Mouse (Mus musculus) midbrain, embryonic 16.5 days (tissue): Measurements from ENCODE around the gene Sin3b. TPM values are rescaled to one million over a fixed set of nuclear protein-coding genes. Genes with fewer than 3 reads are reported as not detected.

Experiments
- ATAC-seq: fragments of 200-750 bp; cut with Nextera tagmentation; 2 replicates; pipeline ENCODE4 v1.8.0; 2017; ENCODE audit warnings: moderate TSS enrichment
- H3K27ac ChIP-seq: fragments of 300-500 bp; sonication (generic); 2 replicates; pipeline ENCODE4 v1.5.1; 2014; ENCODE audit warnings: mild to moderate bottlenecking, low read length, mixed read lengths
- H3K27me3 ChIP-seq: fragments of 300-500 bp; sonication (generic); 2 replicates; pipeline ENCODE4 v1.6.1; 2014; ENCODE audit warnings: low read depth, low read length, mixed read lengths; ENCODE audit not compliant: control insufficient read depth, insufficient read depth
- H3K36me3 ChIP-seq: fragments of 300-500 bp; sonication (generic); 2 replicates; pipeline ENCODE4 v1.6.1; 2014; ENCODE audit warnings: mild to moderate bottlenecking, low read length, moderate library complexity, mixed read lengths; ENCODE audit not compliant: control insufficient read depth, insufficient read depth
- H3K4me1 ChIP-seq: fragments of 300-500 bp; sonication (generic); 2 replicates; pipeline ENCODE4 v1.6.1; 2014; ENCODE audit warnings: mild to moderate bottlenecking, low read length, mixed read lengths; ENCODE audit not compliant: control insufficient read depth, insufficient read depth
- H3K4me2 ChIP-seq: fragments of 300-500 bp; sonication (generic); 2 replicates; pipeline ENCODE4 v1.6.1; 2014; ENCODE audit warnings: mild to moderate bottlenecking, low read length, mixed read lengths
- H3K4me3 ChIP-seq: fragments of 300-500 bp; sonication (generic); 2 replicates; pipeline ENCODE4 v1.5.1; 2014; ENCODE audit warnings: low read depth, mild to moderate bottlenecking, low read length, moderate library complexity, mixed read lengths
- H3K9ac ChIP-seq: fragments of 300-500 bp; sonication (generic); 2 replicates; pipeline ENCODE4 v1.6.1; 2014; ENCODE audit warnings: low read depth, low read length, mixed read lengths
- H3K9me3 ChIP-seq: fragments of 300-500 bp; sonication (generic); replicated peaks from 2 replicates; pipeline ENCODE4 v1.6.1; 2014; ENCODE audit warnings: mild to moderate bottlenecking, low read length, mixed read lengths; ENCODE audit not compliant: control insufficient read depth, poor library complexity, severe bottlenecking
- WGBS: fragments of 180-500 bp; shearing (Covaris S2); extraction: QIAGEN DNeasy Blood & Tissue Kit; methylation state at CpG from one replicate; pipeline ENCODE4 v1.1.7; 2014; 5-methylcytosine and 5-hydroxymethylcytosine counted together
- polyA plus RNA-seq: library from polyadenylated mRNA; unstranded; fragments of >200 nt; fragmentation: Nextera tagmentation; extraction: Ambion mirVana; gene quantifications from 2 replicates; pipeline ENCODE4 v1.2.1, GENCODE M21; 2015

Sin3b gene
- polyA plus RNA-seq, 1 experiment from 2014 or later, result 175 TPM

DNA sequence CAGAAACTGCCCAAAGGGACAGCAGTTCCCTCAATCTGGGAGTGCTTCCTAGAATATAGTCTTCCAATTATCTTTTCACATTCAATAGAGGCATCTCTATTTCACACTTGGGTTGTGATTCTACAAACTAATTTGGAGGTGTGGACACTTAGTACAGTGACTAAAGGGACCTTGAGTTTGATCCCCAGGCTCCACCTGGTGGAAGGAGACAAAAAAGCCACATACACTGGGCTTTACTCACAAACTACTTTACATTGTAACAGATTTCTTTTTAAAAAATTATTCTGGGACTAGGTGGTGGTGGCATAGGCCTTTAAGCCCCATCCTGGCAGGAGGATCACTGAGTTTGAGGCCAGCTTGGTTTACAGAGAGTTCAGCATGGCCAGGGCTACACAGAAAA, 35.2 kb downstream of the Sin3b start:
- ATAC-seq, result no peak
- no peak overlapping the region for H3K9ac ChIP-seq
- H3K27ac ChIP-seq, result no peak overlapping the region
- H3K9me3 ChIP-seq, result no peaks in the 10 kb centered on the region
- H3K27me3 ChIP-seq, result no peaks in the 10 kb centered on the region
- H3K4me2 ChIP-seq, result no peak overlapping the region
- H3K36me3 ChIP-seq, result peaks cover 44% of the 10 kb centered on the region
- no peak overlapping the region for H3K4me3 ChIP-seq
- no peaks in the 10 kb centered on the region for H3K4me1 ChIP-seq

DNA sequence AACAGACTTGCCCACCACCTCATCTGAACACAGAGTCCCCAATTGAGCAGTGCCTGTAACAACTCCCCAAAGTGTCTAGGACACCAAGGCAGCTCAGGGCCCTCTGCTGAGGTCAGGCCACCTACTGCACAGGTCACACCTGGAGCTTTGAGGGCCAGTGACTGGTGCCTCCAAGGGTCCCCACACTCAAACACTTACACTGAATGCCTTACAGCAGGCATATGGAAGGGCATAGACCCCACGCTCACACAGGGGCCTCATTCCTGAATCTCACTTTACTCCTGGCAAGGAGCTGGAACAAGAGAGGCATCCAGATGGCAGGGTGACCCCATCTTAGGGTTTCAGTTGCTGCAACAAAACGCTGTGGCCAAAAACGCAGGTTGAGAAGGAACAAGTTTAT, 37.1 kb downstream of the Sin3b start:
- Histone ChIP-seq H3K4me3 (no peak overlapping the region), H3K9me3 (no peaks in the 10 kb centered on the region), H3K36me3 (peaks cover 31% of the 10 kb centered on the region), H3K4me2 (no peak overlapping the region), H3K27ac (no peak overlapping the region), H3K4me1 (no peaks in the 10 kb centered on the region), H3K9ac (no peak overlapping the region), H3K27me3 (peaks cover 4% of the 10 kb centered on the region; the same call in 1 of the 2 replicates)
- no peak for ATAC-seq
- 96% methylated on average over 3 of the region's 3 CpGs for WGBS

DNA sequence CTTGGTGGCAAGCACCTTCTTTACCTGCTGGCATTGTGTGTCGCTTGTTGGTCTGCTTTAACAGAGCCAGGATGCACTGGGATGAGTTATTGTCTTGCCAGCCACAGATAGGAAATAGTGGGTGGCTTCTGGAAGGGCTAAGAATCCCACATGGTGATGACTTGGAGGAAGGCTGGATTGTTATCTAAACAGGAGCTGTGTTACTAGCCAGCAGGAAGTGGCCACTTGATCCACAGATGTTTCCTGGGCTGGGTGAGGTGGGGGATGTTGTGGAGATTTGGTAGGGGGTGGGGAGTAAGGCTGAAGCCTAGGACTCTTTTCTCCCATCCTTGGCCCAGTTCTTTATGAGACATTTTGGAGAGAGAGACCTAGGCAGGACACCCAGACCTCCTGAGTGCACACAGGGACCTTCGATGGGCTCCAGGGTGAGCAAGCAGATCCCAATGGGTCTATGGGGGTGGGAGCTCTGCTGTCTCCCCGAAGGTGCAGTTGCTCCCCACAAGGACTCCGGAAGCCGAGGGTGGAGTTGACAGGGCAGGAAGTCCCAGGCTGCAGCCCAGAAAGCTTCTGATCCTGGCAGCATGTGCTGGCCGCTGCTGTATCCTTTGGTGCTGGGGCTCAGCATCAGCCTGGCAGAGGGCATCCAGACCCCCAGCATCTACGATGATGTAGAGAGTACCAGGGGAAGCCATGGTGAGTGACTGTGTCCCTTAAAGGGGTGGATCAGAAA, 38.4 kb downstream of the Sin3b start, which contains the start of gene F2rl3:
Gene F2rl3 (plus strand): TSS at position 559 of the 730 bp plus-strand sequence.
- Histone ChIP-seq H3K27ac (no peak within 1 kb of the TSS), H3K9ac (no peak within 1 kb of the TSS), H3K4me2 (no peak within 1 kb of the TSS), H3K9me3 (no peaks in the 10 kb centered on the region), H3K4me1 (no peaks in the 10 kb centered on the region), H3K4me3 (no peak within 1 kb of the TSS), H3K27me3 (peaks cover 4% of the 10 kb centered on the region; the same call in 1 of the 2 replicates), H3K36me3 (peaks cover 23% of the 10 kb centered on the region)
- ATAC-seq, result no peak
- 88% methylated on average over 7 of the region's 7 CpGs for WGBS

DNA sequence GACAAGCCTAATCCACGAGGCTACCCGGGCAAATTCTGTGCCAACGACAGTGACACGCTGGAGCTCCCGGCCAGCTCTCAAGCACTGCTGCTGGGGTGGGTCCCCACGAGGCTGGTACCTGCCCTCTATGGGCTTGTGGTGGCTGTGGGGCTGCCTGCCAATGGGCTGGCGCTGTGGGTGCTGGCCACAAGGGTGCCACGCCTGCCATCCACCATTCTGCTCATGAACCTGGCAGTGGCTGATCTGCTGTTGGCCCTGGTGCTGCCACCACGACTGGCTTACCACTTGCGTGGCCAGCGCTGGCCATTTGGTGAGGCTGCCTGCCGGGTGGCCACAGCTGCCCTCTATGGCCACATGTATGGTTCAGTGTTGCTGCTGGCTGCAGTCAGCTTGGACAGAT, 39.2 kb downstream of the Sin3b start:
- Histone ChIP-seq H3K4me1 (no peaks in the 10 kb centered on the region), H3K27me3 (peaks cover 4% of the 10 kb centered on the region; the same call in 1 of the 2 replicates), H3K9me3 (no peaks in the 10 kb centered on the region), H3K27ac (no peak overlapping the region), H3K4me2 (no peak overlapping the region), H3K4me3 (no peak overlapping the region), H3K9ac (no peak overlapping the region), H3K36me3 (peaks cover 15% of the 10 kb centered on the region)
- 90% methylated on average over 12 of the region's 12 CpGs for WGBS
- ATAC-seq, result no peak

DNA sequence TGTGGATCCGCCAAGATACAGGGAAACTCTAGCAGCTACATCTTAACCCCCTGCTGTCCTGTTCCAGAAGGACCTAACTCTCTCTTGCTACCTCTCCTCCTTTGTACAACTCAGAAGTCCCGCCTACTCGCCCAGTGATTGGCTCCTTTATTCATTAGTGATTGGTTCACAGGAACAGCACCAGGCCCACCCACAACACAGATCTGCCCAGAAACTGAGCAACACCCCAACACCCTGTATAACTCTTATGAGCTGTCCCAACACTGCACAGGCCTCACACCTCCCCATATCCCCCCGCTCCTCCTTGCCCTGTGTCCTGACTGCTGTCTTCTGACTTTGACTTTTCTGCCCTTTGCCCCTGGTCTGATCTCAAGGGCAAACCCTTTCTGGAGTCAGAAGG, 42.6 kb downstream of the Sin3b start:
- Histone ChIP-seq H3K9me3 (no peaks in the 10 kb centered on the region), H3K27ac (no peak overlapping the region), H3K9ac (no peak overlapping the region), H3K4me3 (no peak overlapping the region), H3K4me2 (no peak overlapping the region), H3K27me3 (peaks cover 4% of the 10 kb centered on the region; the same call in 1 of the 2 replicates), H3K4me1 (no peaks in the 10 kb centered on the region), H3K36me3 (no peaks in the 10 kb centered on the region)
- no peak for ATAC-seq
- WGBS, result 68% methylated on average over 4 of the region's 4 CpGs

DNA sequence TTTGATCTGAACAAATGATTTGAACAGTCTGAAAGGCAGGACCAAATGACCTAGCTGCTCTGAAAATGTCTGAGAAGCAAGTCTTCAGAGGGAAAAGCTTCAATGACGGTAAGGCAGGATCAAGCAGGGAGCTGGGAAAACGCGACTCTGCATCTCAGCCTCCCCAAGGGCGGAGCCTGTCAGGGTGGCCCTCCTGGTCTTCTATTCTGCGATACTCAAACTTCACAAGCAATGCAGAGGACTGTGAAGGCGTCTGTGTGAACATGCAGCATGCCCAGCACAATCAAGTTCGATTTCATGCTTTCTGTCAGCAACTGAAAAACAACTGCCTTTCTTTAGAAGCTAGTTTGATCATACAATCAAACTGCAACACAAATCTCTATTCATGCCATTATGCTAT, 43.7 kb downstream of the Sin3b start:
- no peak overlapping the region for H3K4me3 ChIP-seq
- WGBS, result 21% methylated on average over 7 of the region's 7 CpGs
- H3K4me1 ChIP-seq, result no peaks in the 10 kb centered on the region
- no peak overlapping the region for H3K9ac ChIP-seq
- H3K9me3 ChIP-seq, result no peaks in the 10 kb centered on the region
- peaks cover 4% of the 10 kb centered on the region; the same call in 1 of the 2 replicates for H3K27me3 ChIP-seq
- H3K36me3 ChIP-seq, result no peaks in the 10 kb centered on the region
- ATAC-seq, result no peak
- no peak overlapping the region for H3K27ac ChIP-seq
- H3K4me2 ChIP-seq, result no peak overlapping the region

DNA sequence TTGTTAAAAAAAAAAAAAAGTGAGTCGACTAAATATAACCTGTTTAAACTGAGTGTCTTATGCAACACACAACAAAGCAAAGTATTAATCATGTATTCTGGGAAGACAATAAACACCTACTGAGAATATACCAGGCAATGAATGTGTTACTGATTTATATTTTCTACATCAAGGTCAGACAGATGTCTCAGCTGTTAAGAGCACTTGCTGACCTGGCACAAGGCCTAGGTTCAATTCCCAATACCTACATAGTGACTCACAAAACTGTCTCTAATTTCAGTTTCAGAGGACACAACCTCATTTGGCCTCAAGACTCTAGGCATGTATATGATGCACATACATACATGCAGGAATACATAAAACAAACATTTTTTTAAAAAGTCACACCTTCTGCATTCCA, 54.7 kb downstream of the Sin3b start:
- 81% methylated on average over 1 of the region's 1 CpGs for WGBS
- Histone ChIP-seq H3K9me3 (no peaks in the 10 kb centered on the region), H3K4me3 (no peak overlapping the region), H3K4me2 (no peak overlapping the region), H3K27ac (no peak overlapping the region), H3K27me3 (no peaks in the 10 kb centered on the region), H3K36me3 (no peaks in the 10 kb centered on the region), H3K4me1 (no peaks in the 10 kb centered on the region), H3K9ac (no peak overlapping the region)
- ATAC-seq, result no peak

DNA sequence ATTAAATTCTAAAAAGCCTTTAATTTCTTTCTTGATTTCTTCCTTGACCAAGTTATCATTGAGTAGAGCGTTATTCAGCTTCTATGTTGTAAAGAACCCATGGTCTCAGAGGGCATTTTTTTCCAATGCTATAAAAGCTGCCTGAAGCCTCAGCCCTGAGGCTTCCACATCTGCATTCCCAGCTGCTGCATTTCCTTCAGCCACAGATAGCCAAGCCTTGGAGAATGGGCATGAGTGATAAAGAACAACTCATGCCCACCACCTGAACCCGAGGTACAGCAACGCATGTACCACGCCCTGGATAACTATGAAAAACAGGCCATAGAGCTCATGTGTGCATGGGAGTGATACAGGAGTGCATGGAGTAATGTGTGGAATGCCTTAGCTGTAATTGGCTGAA, 57.6 kb downstream of the Sin3b start:
- Histone ChIP-seq H3K4me2 (no peak overlapping the region), H3K27ac (no peak overlapping the region), H3K36me3 (no peaks in the 10 kb centered on the region), H3K27me3 (no peaks in the 10 kb centered on the region), H3K9me3 (no peaks in the 10 kb centered on the region), H3K9ac (no peak overlapping the region), H3K4me1 (no peaks in the 10 kb centered on the region), H3K4me3 (no peak overlapping the region)
- no peak for ATAC-seq
- WGBS, result 95% methylated on average over 4 of the region's 4 CpGs

DNA sequence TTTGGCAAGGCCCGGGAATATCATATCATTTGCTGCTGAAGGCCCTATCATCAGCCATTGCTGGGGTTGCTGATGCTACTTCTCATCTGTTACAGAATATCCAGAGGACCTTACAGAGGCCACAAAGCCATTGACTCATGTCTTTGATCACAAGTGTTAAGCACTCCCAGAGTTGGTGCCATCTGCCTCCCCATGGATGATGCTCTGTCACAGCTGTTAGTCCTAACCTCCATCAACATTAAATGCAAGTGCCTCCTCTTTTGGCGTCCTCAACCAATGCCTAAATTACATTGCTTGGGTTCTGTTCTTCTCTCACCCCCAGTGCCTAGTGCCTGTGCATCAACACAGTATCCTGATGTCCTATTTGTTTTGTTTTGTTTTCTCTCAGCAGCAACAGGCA, 78.5 kb downstream of the Sin3b start:
- Histone ChIP-seq H3K27me3 (no peaks in the 10 kb centered on the region), H3K36me3 (no peaks in the 10 kb centered on the region), H3K9ac (no peak overlapping the region), H3K4me3 (no peak overlapping the region), H3K4me2 (no peak overlapping the region), H3K4me1 (no peaks in the 10 kb centered on the region), H3K9me3 (no peaks in the 10 kb centered on the region), H3K27ac (no peak overlapping the region)
- WGBS, result 87% methylated on average over 2 of the region's 2 CpGs
- no peak for ATAC-seq
